Mouse (Mus musculus) olfactory bulb, adult 2 months (tissue): Measurements from ENCODE around the gene Nme8.

ENCODE experiments used
- CTCF ChIP-seq: fragments of 200-500 bp; IDR thresholded peaks from 2 replicates; pipeline ENCODE4 v1.5.1; 2012; ENCODE audit warnings: low read depth, mild to moderate bottlenecking, low read length, moderate library complexity; ENCODE audit not compliant: insufficient read depth
- POLR2A ChIP-seq: fragments of 200-500 bp; IDR thresholded peaks from 2 replicates; pipeline ENCODE4 v1.6.1; 2012; ENCODE audit warnings: mild to moderate bottlenecking, low read depth, low read length, moderate library complexity; ENCODE audit not compliant: insufficient read depth

DNA sequence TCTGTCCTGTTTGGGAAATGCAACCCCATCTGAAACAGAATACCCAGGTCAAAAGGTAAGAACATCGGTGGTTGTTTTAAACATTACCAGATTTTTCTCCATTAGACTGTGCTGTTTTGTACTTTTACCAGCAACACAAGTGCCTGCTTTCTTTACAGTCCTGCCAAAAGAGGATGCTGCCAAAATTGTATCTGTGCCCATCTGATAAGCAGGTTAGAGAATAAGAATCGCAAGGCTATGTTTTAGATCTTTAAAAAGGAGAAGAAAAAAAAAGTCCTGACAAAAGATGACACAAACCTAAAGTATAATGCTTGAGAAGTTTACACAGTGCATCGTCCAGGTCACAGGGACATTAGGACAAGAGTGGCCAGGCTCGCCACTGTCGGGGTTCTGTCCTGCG is 98.4 kb downstream of the Nme8 start:
- no peak for TF ChIP-seq CTCF
- TF ChIP-seq POLR2A, result no peak
